Mouse (Mus musculus) monocyte, adult 2 months (primary cell): Measurements from ENCODE around the gene Vmn2r54.
"Not testable (repeated sequence)": the region's sequence is repeated elsewhere in the genome, so short reads cannot be mapped to it uniquely, and the experiment has no call there.

ENCODE experiments used
- DNase-seq, 2 experiments: peaks; one replicate each; pipeline ENCODE4 v3.0.0; 2022; ENCODE audit warnings: low spot score in 2 of 2, low read depth in 1 of 2

The Vmn2r54 gene

GRCm38 (mm10) chr7:12640219-12640618, at the start of gene Vmn2r54:
Gene Vmn2r54 (minus strand): TSS chr7:12640319.
- not testable (repeated sequence) for DNase-seq

- not testable (repeated sequence) for DNase-seq
Observed at GRCm38 (mm10) chr7:12684903-12685302, 44.8 kb upstream of the Vmn2r54 start, which contains the start of gene Vmn2r55. Gene Vmn2r55 (minus strand): TSS chr7:12685003.

DNA sequence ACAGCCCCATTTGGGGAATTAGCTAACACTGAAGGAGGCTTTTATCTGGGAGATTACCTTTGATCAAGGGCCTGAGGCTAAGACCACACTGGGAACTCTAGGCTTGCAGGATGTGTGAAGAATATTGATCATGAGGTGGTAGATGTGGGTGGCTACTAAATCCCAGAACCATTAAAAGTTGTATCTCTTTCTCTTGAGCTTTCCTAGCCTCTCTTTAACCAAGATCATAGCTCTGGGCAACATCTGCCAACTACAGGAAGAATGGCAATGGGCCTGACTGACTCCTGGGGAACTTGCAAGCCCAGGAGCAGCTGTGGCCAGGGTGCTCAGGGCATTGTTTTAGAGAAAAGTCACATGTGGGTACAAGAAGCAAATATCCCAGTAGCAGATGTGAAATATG, 31.4 kb downstream of the Vmn2r54 start, which contains the start of gene Vmn2r53:
Gene Vmn2r53, minus strand, starts transcription at position 101 of the 400 bp plus-strand sequence.
- DNase-seq: no peak
